Mouse (Mus musculus): ENCODE results near the gene Psmd7. TPM values are rescaled to one million over a fixed set of nuclear protein-coding genes. Genes with fewer than 3 reads are reported as not detected.

Gene Psmd7
- polyA plus RNA-seq, 1 experiment from 2014 or later = 350 TPM

GRCm38 (mm10) chr8:107556511-107556936 is 31.7 kb downstream of the Psmd7 start:
- WGBS = 59% methylated on average over 12 of the region's 12 CpGs
- H3K27ac ChIP-seq (replicated peaks; ENCODE audit: low read depth, low read length) = no peak overlapping the region
- H3K27me3 ChIP-seq (ENCODE audit: control insufficient read depth, insufficient read depth, low read length) = no peaks in the 10 kb centered on the region
- ATAC-seq (replicated peaks; ENCODE audit: insufficient number of reproducible peaks, low FRiP score, low TSS enrichment, low read depth) = no peak
- no peaks in the 10 kb centered on the region; the same call in 1 of the 2 replicates for H3K4me1 ChIP-seq (ENCODE audit: control insufficient read depth, insufficient read depth, low read length)
- H3K36me3 ChIP-seq (replicated peaks; ENCODE audit: control insufficient read depth, insufficient read depth, low read depth, low read length) = peaks cover 5% of the 10 kb centered on the region
- no peak overlapping the region for H3K4me3 ChIP-seq (ENCODE audit: low read depth, low read length)
- no peak overlapping the region for H3K9ac ChIP-seq (replicated peaks; ENCODE audit: low read length)
- H3K9me3 ChIP-seq (replicated peaks; ENCODE audit: control insufficient read depth, low read length) = no peaks in the 10 kb centered on the region
- no peak for DNase-seq (ENCODE audit: low spot score)
- H3K4me2 ChIP-seq (ENCODE audit: low read depth, low read length) = no peak overlapping the region

GRCm38 (mm10) chr8:107555231-107555630 is 33.0 kb downstream of the Psmd7 start:
- no peak for DNase-seq (ENCODE audit: low spot score)
- H3K4me3 ChIP-seq (ENCODE audit: low read depth, low read length) = no peak overlapping the region
- no peak overlapping the region for H3K9ac ChIP-seq (replicated peaks; ENCODE audit: low read length)
- H3K27ac ChIP-seq (replicated peaks; ENCODE audit: low read depth, low read length) = no peak overlapping the region
- peaks cover 5% of the 10 kb centered on the region for H3K36me3 ChIP-seq (replicated peaks; ENCODE audit: control insufficient read depth, insufficient read depth, low read depth, low read length)
- H3K27me3 ChIP-seq (ENCODE audit: control insufficient read depth, insufficient read depth, low read length) = no peaks in the 10 kb centered on the region
- WGBS = 90% methylated on average over 10 of the region's 10 CpGs
- ATAC-seq (replicated peaks; ENCODE audit: insufficient number of reproducible peaks, low FRiP score, low TSS enrichment, low read depth) = no peak
- no peaks in the 10 kb centered on the region for H3K9me3 ChIP-seq (replicated peaks; ENCODE audit: control insufficient read depth, low read length)
- no peaks in the 10 kb centered on the region for H3K4me1 ChIP-seq (ENCODE audit: control insufficient read depth, insufficient read depth, low read length)
- no peak overlapping the region for H3K4me2 ChIP-seq (ENCODE audit: low read depth, low read length)

- no peak overlapping the region for H3K4me3 ChIP-seq (ENCODE audit: low read depth, low read length)
- H3K4me1 ChIP-seq (ENCODE audit: control insufficient read depth, insufficient read depth, low read length) = no peaks in the 10 kb centered on the region
- no peak for ATAC-seq (replicated peaks; ENCODE audit: insufficient number of reproducible peaks, low FRiP score, low TSS enrichment, low read depth)
- H3K9ac ChIP-seq (replicated peaks; ENCODE audit: low read length) = no peak overlapping the region
- H3K4me2 ChIP-seq (ENCODE audit: low read depth, low read length) = no peak overlapping the region
- WGBS = 65% methylated on average over 6 of the region's 6 CpGs
- no peaks in the 10 kb centered on the region for H3K9me3 ChIP-seq (replicated peaks; ENCODE audit: control insufficient read depth, low read length)
- peaks cover 2% of the 10 kb centered on the region for H3K36me3 ChIP-seq (replicated peaks; ENCODE audit: control insufficient read depth, insufficient read depth, low read depth, low read length)
- H3K27me3 ChIP-seq (ENCODE audit: control insufficient read depth, insufficient read depth, low read length) = no peaks in the 10 kb centered on the region
- H3K27ac ChIP-seq (replicated peaks; ENCODE audit: low read depth, low read length) = no peak overlapping the region
- no peak for DNase-seq (ENCODE audit: low spot score)
Measured at GRCm38 (mm10) chr8:107552234-107552633, 36.0 kb downstream of the Psmd7 start.

- H3K4me1 ChIP-seq (ENCODE audit: control insufficient read depth, insufficient read depth, low read length) = no peaks in the 10 kb centered on the region; the same call in 1 of the 2 replicates
- peak overlapping the region; percentile 11; the same call in 1 of the 2 replicates for H3K4me2 ChIP-seq (ENCODE audit: low read depth, low read length)
- no peaks in the 10 kb centered on the region for H3K9me3 ChIP-seq (replicated peaks; ENCODE audit: control insufficient read depth, low read length)
- peak overlapping the region; percentile 38; the same call in 1 of the 2 replicates for H3K9ac ChIP-seq (replicated peaks; ENCODE audit: low read length)
- no peaks in the 10 kb centered on the region; the same call in 1 of the 2 replicates for H3K36me3 ChIP-seq (replicated peaks; ENCODE audit: control insufficient read depth, insufficient read depth, low read depth, low read length)
- H3K4me3 ChIP-seq (ENCODE audit: low read depth, low read length) = no peak overlapping the region
- ATAC-seq (replicated peaks; ENCODE audit: insufficient number of reproducible peaks, low FRiP score, low TSS enrichment, low read depth) (no peak), DNase-seq (ENCODE audit: low spot score) (no peak)
- WGBS = 84% methylated on average over 8 of the region's 8 CpGs
- H3K27ac ChIP-seq (replicated peaks; ENCODE audit: low read depth, low read length) = no peak overlapping the region
- no peaks in the 10 kb centered on the region for H3K27me3 ChIP-seq (ENCODE audit: control insufficient read depth, insufficient read depth, low read length)
Measured at GRCm38 (mm10) chr8:107546817-107547216, 41.4 kb downstream of the Psmd7 start.

GRCm38 (mm10) chr8:107546154-107546553 is 42.1 kb downstream of the Psmd7 start:
- WGBS = 88% methylated on average over 4 of the region's 4 CpGs
- Histone ChIP-seq H3K36me3 (replicated peaks; ENCODE audit: control insufficient read depth, insufficient read depth, low read depth, low read length) (no peaks in the 10 kb centered on the region; the same call in 1 of the 2 replicates), H3K27ac (replicated peaks; ENCODE audit: low read depth, low read length) (no peak overlapping the region), H3K4me3 (ENCODE audit: low read depth, low read length) (peak overlapping the region; percentile 21; the same call in 1 of the 2 replicates), H3K4me1 (ENCODE audit: control insufficient read depth, insufficient read depth, low read length) (no peaks in the 10 kb centered on the region; the same call in 1 of the 2 replicates), H3K9me3 (replicated peaks; ENCODE audit: control insufficient read depth, low read length) (no peaks in the 10 kb centered on the region), H3K27me3 (ENCODE audit: control insufficient read depth, insufficient read depth, low read length) (no peaks in the 10 kb centered on the region), H3K4me2 (ENCODE audit: low read depth, low read length) (peak overlapping the region; percentile 20), H3K9ac (replicated peaks; ENCODE audit: low read length) (no peak overlapping the region)
- no peak for ATAC-seq (replicated peaks; ENCODE audit: insufficient number of reproducible peaks, low FRiP score, low TSS enrichment, low read depth)
- DNase-seq (ENCODE audit: low spot score) = no peak

GRCm38 (mm10) chr8:107545621-107546152 is 42.6 kb downstream of the Psmd7 start:
- Histone ChIP-seq H3K9ac (replicated peaks; ENCODE audit: low read length) (peak overlapping the region; percentile 45), H3K36me3 (replicated peaks; ENCODE audit: control insufficient read depth, insufficient read depth, low read depth, low read length) (no peaks in the 10 kb centered on the region; the same call in 1 of the 2 replicates), H3K4me3 (ENCODE audit: low read depth, low read length) (peak overlapping the region; percentile 21), H3K4me2 (ENCODE audit: low read depth, low read length) (peak overlapping the region; percentile 40), H3K27ac (replicated peaks; ENCODE audit: low read depth, low read length) (peak overlapping the region; percentile 89), H3K9me3 (replicated peaks; ENCODE audit: control insufficient read depth, low read length) (no peaks in the 10 kb centered on the region), H3K4me1 (ENCODE audit: control insufficient read depth, insufficient read depth, low read length) (no peaks in the 10 kb centered on the region; the same call in 1 of the 2 replicates), H3K27me3 (ENCODE audit: control insufficient read depth, insufficient read depth, low read length) (no peaks in the 10 kb centered on the region)
- 86% methylated on average over 11 of the region's 11 CpGs for WGBS
- DNase-seq (ENCODE audit: low spot score) = no peak
- no peak for ATAC-seq (replicated peaks; ENCODE audit: insufficient number of reproducible peaks, low FRiP score, low TSS enrichment, low read depth)

- Histone ChIP-seq H3K27me3 (ENCODE audit: control insufficient read depth, insufficient read depth, low read length) (no peaks in the 10 kb centered on the region), H3K27ac (replicated peaks; ENCODE audit: low read depth, low read length) (peak overlapping the region; percentile 89), H3K9ac (replicated peaks; ENCODE audit: low read length) (peak overlapping the region; percentile 50), H3K4me3 (ENCODE audit: low read depth, low read length) (no peak overlapping the region), H3K4me1 (ENCODE audit: control insufficient read depth, insufficient read depth, low read length) (no peaks in the 10 kb centered on the region; the same call in 1 of the 2 replicates), H3K36me3 (replicated peaks; ENCODE audit: control insufficient read depth, insufficient read depth, low read depth, low read length) (no peaks in the 10 kb centered on the region; the same call in 1 of the 2 replicates), H3K4me2 (ENCODE audit: low read depth, low read length) (peak overlapping the region; percentile 8), H3K9me3 (replicated peaks; ENCODE audit: control insufficient read depth, low read length) (no peaks in the 10 kb centered on the region)
- 17% methylated on average over 10 of the region's 10 CpGs for WGBS
- ATAC-seq (replicated peaks; ENCODE audit: insufficient number of reproducible peaks, low FRiP score, low TSS enrichment, low read depth) (peak; percentile 84), DNase-seq (ENCODE audit: low spot score) (peak; percentile 79)
Measured at GRCm38 (mm10) chr8:107544651-107545174, 43.6 kb downstream of the Psmd7 start.

GRCm38 (mm10) chr8:107544211-107544610 is 44.1 kb downstream of the Psmd7 start:
- Histone ChIP-seq H3K4me2 (ENCODE audit: low read depth, low read length) (no peak overlapping the region), H3K27me3 (ENCODE audit: control insufficient read depth, insufficient read depth, low read length) (no peaks in the 10 kb centered on the region), H3K9ac (replicated peaks; ENCODE audit: low read length) (peak overlapping the region; percentile 50; the same call in 1 of the 2 replicates), H3K27ac (replicated peaks; ENCODE audit: low read depth, low read length) (peak overlapping the region; percentile 89), H3K9me3 (replicated peaks; ENCODE audit: control insufficient read depth, low read length) (no peaks in the 10 kb centered on the region), H3K36me3 (replicated peaks; ENCODE audit: control insufficient read depth, insufficient read depth, low read depth, low read length) (no peaks in the 10 kb centered on the region), H3K4me1 (ENCODE audit: control insufficient read depth, insufficient read depth, low read length) (no peaks in the 10 kb centered on the region; the same call in 1 of the 2 replicates), H3K4me3 (ENCODE audit: low read depth, low read length) (no peak overlapping the region)
- no peak for DNase-seq (ENCODE audit: low spot score)
- WGBS = 39% methylated on average over 8 of the region's 8 CpGs
- peak; percentile 60; the same call in 1 of the 2 replicates for ATAC-seq (replicated peaks; ENCODE audit: insufficient number of reproducible peaks, low FRiP score, low TSS enrichment, low read depth)
